Mouse (Mus musculus) brain, embryonic 14.5 days (tissue): ENCODE data around the gene Uba3.

ENCODE experiments used
- CTCF ChIP-seq: fragments of 200-500 bp; IDR thresholded peaks from 2 replicates; pipeline ENCODE4 v1.5.1; 2012; ENCODE audit warnings: inconsistent platforms, mild to moderate bottlenecking, moderate library complexity, borderline replicate concordance; ENCODE audit not compliant: insufficient read depth, insufficient read length; ENCODE audit errors: extremely low read depth
- POLR2A ChIP-seq: fragments of 200-500 bp; IDR thresholded peaks from 2 replicates; pipeline ENCODE4 v1.6.1; 2012; ENCODE audit warnings: mild to moderate bottlenecking, inconsistent platforms, borderline replicate concordance; ENCODE audit not compliant: poor library complexity, insufficient read depth, insufficient read length, severe bottlenecking; ENCODE audit errors: extremely low read depth

GRCm38 (mm10) chr6:97222931-97223467 is 17.6 kb upstream of the Uba3 start:
- TF ChIP-seq CTCF (no peak), POLR2A (no peak)
